Mouse (Mus musculus): ENCODE measurements around the gene Dapl1. TPM values are rescaled to one million over a fixed set of nuclear protein-coding genes. Genes with fewer than 3 reads are reported as not detected.

The Dapl1 gene
- polyA plus RNA-seq, 1 experiment: 3.4 TPM

DNA sequence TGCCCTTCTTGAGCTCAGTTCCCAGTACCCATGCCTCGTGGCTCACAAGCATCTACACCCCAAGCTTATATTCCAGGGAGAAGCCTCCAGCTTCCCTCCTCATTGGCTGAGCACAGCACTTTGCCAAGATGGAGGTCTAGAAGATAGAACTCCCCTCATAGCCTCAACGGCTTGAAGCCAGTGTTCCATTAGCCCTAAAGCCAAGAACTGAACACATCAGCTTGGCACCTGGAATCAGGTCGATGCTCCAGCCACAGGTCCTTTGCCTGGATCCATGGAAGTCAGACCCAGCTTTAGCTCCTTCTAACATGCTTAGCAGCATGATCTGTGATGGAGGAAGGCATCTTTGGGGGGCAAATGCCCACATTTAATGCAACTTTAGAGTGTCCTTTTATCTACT, 48.5 kb downstream of the Dapl1 start:
- DNase-seq (ENCODE audit: low read depth in 1 of 2, low spot score in 2 of 2): no peak
- 81% methylated on average over 3 of the region's 3 CpGs for WGBS
- no peaks in the 10 kb centered on the region for H3K27me3 ChIP-seq (ENCODE audit: control insufficient read depth, insufficient read depth, low read length)
- H3K27ac ChIP-seq (ENCODE audit: insufficient read depth, low read length): no peak overlapping the region
- H3K36me3 ChIP-seq (ENCODE audit: control insufficient read depth, insufficient read depth, low read length): no peaks in the 10 kb centered on the region; the same call in 1 of the 2 replicates
- no peak for TF ChIP-seq CTCF (IDR thresholded peaks at IDR 0.05; ENCODE audit: extremely low read depth, insufficient read depth, insufficient read length, insufficient replicate concordance)
- no peak for TF ChIP-seq POLR2A (IDR thresholded peaks at IDR 0.05; ENCODE audit: low read depth, low read length)
- no peak overlapping the region for H3K4me3 ChIP-seq (ENCODE audit: extremely low read depth, insufficient read depth, insufficient read length)
- H3K4me1 ChIP-seq (ENCODE audit: control insufficient read depth, insufficient read depth, insufficient read length): no peaks in the 10 kb centered on the region

DNA sequence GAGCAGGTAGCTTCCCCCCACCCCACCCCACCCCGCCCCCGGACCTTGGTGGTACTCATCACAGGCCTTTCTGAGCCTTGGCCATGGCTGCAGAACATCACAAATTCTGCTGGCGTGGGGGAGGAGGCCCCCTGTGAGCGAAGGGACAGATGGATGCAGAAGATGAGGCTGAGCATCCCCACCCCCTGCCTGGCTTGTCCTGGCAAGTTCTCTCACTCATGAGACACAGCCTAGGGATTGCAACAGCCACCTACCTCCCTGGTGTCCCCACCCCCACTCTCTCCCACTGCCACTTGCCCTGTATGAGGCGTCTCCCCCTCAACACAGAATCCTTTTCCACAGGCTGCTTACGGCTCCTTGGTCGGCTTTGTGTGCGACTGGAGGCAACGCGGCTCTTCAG, 49.1 kb downstream of the Dapl1 start:
- Histone ChIP-seq H3K36me3 (ENCODE audit: control insufficient read depth, insufficient read depth, low read length) (no peaks in the 10 kb centered on the region; the same call in 1 of the 2 replicates), H3K27ac (ENCODE audit: insufficient read depth, low read length) (no peak overlapping the region), H3K27me3 (ENCODE audit: control insufficient read depth, insufficient read depth, low read length) (no peaks in the 10 kb centered on the region), H3K4me3 (ENCODE audit: extremely low read depth, insufficient read depth, insufficient read length) (no peak overlapping the region), H3K4me1 (ENCODE audit: control insufficient read depth, insufficient read depth, insufficient read length) (no peaks in the 10 kb centered on the region)
- WGBS: 96% methylated on average over 10 of the region's 10 CpGs
- DNase-seq (ENCODE audit: low read depth in 1 of 2, low spot score in 2 of 2): no peak
- no peak for TF ChIP-seq CTCF (IDR thresholded peaks at IDR 0.05; ENCODE audit: extremely low read depth, insufficient read depth, insufficient read length, insufficient replicate concordance)

DNA sequence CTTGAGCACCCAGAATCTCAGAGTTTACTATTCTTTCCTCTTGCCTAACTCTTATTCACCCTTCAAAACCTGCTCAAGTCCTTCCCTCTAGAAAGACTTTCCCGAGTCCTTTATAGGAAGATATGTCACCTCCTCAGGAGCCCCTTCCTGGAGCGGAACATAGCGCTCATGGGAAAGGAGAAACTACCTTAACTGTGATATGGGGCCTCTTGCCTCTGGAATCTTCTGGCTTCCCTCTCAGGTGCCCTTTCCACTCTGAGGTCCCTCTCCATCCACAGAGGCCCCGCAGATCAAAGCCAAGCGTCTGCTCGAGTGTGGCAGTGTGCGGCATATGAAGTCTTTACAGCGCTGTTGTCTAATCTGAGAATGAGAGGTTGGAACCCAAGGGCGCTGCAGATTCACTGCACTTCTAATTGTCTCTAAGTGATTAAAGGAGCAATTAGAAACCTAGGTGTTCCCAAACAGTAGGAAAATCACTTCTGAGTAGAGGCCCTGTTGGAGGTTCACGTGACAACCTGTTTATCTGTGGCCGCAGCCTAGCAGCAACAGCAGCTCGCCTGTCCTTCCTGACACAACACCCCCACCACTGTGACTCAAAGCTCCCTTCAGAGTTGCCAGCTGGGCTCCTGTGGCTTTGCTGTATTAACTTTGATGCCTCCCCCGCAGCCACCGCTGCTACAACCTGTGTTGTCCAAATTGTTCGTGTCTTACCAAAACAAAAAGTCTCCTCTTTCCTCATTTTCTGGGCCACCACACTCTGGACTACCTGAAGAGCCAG, 49.7 kb downstream of the Dapl1 start:
- H3K4me1 ChIP-seq (ENCODE audit: control insufficient read depth, insufficient read depth, insufficient read length): no peaks in the 10 kb centered on the region
- no peaks in the 10 kb centered on the region; the same call in 1 of the 2 replicates for H3K36me3 ChIP-seq (ENCODE audit: control insufficient read depth, insufficient read depth, low read length)
- H3K27me3 ChIP-seq (ENCODE audit: control insufficient read depth, insufficient read depth, low read length): no peaks in the 10 kb centered on the region
- no peak overlapping the region for H3K27ac ChIP-seq (ENCODE audit: insufficient read depth, low read length)
- DNase-seq (ENCODE audit: low read depth in 1 of 2, low spot score in 2 of 2): no peak
- 85% methylated on average over 15 of the region's 15 CpGs for WGBS
- TF ChIP-seq CTCF (IDR thresholded peaks at IDR 0.05; ENCODE audit: extremely low read depth, insufficient read depth, insufficient read length, insufficient replicate concordance): no peak
- TF ChIP-seq POLR2A (IDR thresholded peaks at IDR 0.05; ENCODE audit: low read depth, low read length): no peak
- H3K4me3 ChIP-seq (ENCODE audit: extremely low read depth, insufficient read depth, insufficient read length): no peak overlapping the region

DNA sequence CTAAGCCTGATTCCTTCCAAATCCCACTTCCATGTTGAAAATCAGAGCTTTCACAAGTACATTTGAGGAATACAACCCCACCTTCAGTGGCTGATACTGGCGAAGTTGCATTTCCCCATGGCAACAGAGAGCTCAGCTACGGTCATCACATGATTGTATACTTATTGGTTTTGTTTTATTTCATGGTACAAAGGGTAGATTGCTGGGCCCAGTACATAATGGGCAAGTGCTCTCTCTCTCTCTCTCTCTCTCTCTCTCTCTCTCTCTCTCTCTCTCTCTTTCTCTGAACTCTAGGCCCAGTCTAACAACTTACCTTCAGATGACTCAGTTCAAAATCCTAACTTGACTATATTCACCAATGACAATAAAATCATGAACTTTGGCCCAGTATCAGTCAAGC, 52.5 kb downstream of the Dapl1 start:
- WGBS: 94% methylated on average over 2 of the region's 2 CpGs
- DNase-seq (ENCODE audit: low read depth in 1 of 2, low spot score in 2 of 2): no peak

DNA sequence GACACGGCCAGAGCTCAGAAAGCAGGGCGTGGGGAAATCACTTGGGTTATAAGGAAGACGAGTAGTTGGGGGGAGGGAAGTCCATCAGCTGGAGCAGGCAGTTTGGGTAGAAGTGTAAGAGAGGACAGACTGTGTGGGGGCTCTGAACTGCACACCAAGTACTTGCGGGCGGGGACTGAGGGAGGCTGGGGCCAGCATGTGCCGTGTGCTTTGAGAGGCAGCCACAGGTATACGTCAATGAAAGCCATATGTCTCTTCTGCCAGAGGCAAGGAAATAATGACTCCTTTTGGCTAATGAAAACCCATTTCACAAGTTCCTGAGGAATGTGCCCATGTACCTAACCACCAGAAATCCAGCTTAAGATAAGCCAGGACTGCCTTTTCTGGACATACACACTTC, 53.6 kb downstream of the Dapl1 start:
- H3K27me3 ChIP-seq (ENCODE audit: control insufficient read depth, insufficient read depth, low read length): no peaks in the 10 kb centered on the region
- TF ChIP-seq POLR2A (IDR thresholded peaks at IDR 0.05; ENCODE audit: low read depth, low read length) (no peak), CTCF (IDR thresholded peaks at IDR 0.05; ENCODE audit: extremely low read depth, insufficient read depth, insufficient read length, insufficient replicate concordance) (no peak)
- DNase-seq (ENCODE audit: low read depth in 1 of 2, low spot score in 2 of 2): no peak
- WGBS: 88% methylated on average over 7 of the region's 7 CpGs
- H3K27ac ChIP-seq (ENCODE audit: insufficient read depth, low read length): no peak overlapping the region
- no peaks in the 10 kb centered on the region; the same call in 1 of the 2 replicates for H3K36me3 ChIP-seq (ENCODE audit: control insufficient read depth, insufficient read depth, low read length)
- H3K4me1 ChIP-seq (ENCODE audit: control insufficient read depth, insufficient read depth, insufficient read length): no peaks in the 10 kb centered on the region
- no peak overlapping the region for H3K4me3 ChIP-seq (ENCODE audit: extremely low read depth, insufficient read depth, insufficient read length)

More for the DNA sequence above, 52.5 kb downstream of the Dapl1 start:
- Histone ChIP-seq H3K4me1 (ENCODE audit: control insufficient read depth, insufficient read depth, insufficient read length) (no peaks in the 10 kb centered on the region), H3K27ac (ENCODE audit: insufficient read depth, low read length) (no peak overlapping the region), H3K4me3 (ENCODE audit: extremely low read depth, insufficient read depth, insufficient read length) (no peak overlapping the region), H3K27me3 (ENCODE audit: control insufficient read depth, insufficient read depth, low read length) (no peaks in the 10 kb centered on the region), H3K36me3 (ENCODE audit: control insufficient read depth, insufficient read depth, low read length) (no peaks in the 10 kb centered on the region; the same call in 1 of the 2 replicates)
- TF ChIP-seq POLR2A (IDR thresholded peaks at IDR 0.05; ENCODE audit: low read depth, low read length) (no peak), CTCF (IDR thresholded peaks at IDR 0.05; ENCODE audit: extremely low read depth, insufficient read depth, insufficient read length, insufficient replicate concordance) (no peak)

DNA sequence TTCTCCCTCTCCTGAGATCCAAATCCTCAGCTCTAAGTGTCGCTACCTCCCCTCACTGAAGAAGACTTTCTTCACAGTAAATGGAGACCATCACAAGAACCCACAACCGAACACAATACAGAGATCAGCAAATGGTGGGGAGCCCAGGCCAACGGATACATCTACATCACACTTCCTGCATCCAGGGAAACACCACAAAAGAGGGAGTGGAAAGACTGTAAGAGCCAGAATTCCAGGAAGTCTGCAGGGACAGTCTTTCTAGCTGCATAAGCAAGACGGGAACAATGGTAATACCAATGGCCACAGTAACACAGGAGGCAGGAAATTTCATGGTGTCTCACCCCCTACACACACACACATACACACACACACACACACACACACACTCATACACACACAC, 55.3 kb downstream of the Dapl1 start:
- Histone ChIP-seq H3K4me1 (ENCODE audit: control insufficient read depth, insufficient read depth, insufficient read length) (no peaks in the 10 kb centered on the region), H3K27me3 (ENCODE audit: control insufficient read depth, insufficient read depth, low read length) (no peaks in the 10 kb centered on the region), H3K27ac (ENCODE audit: insufficient read depth, low read length) (no peak overlapping the region), H3K36me3 (ENCODE audit: control insufficient read depth, insufficient read depth, low read length) (no peaks in the 10 kb centered on the region; the same call in 1 of the 2 replicates), H3K4me3 (ENCODE audit: extremely low read depth, insufficient read depth, insufficient read length) (no peak overlapping the region)
- TF ChIP-seq CTCF (IDR thresholded peaks at IDR 0.05; ENCODE audit: extremely low read depth, insufficient read depth, insufficient read length, insufficient replicate concordance) (no peak), POLR2A (IDR thresholded peaks at IDR 0.05; ENCODE audit: low read depth, low read length) (no peak)
- WGBS: 66% methylated on average over 4 of the region's 4 CpGs
- DNase-seq (ENCODE audit: low read depth in 1 of 2, low spot score in 2 of 2): no peak
